Mouse (Mus musculus) kidney, embryonic 15.5 days (tissue): ENCODE measurements around the gene Gm3500. TPM values are rescaled to one million over a fixed set of nuclear protein-coding genes. Genes with fewer than 3 reads are reported as not detected.
"Not testable (repeated sequence)": the region's sequence is repeated elsewhere in the genome, so short reads cannot be mapped to it uniquely, and the experiment has no call there.

Experiments
- ATAC-seq: fragments of 200-750 bp; cut with Nextera tagmentation; replicated peaks from 2 replicates; pipeline ENCODE4 v1.8.0; 2017; ENCODE audit warnings: moderate TSS enrichment; ENCODE audit not compliant: low FRiP score
- H3K27ac ChIP-seq: fragments of 300-500 bp; sonication (generic); 2 replicates; pipeline ENCODE4 v1.5.1; 2015; ENCODE audit warnings: mild to moderate bottlenecking, inconsistent platforms
- H3K27me3 ChIP-seq: fragments of 300-500 bp; sonication (generic); 2 replicates; pipeline ENCODE4 v1.6.1; 2015; ENCODE audit warnings: inconsistent platforms
- H3K36me3 ChIP-seq: fragments of 300-500 bp; sonication (generic); 2 replicates; pipeline ENCODE4 v1.6.1; 2015; ENCODE audit warnings: inconsistent platforms
- H3K4me1 ChIP-seq: fragments of 300-500 bp; sonication (generic); 2 replicates; pipeline ENCODE4 v1.6.1; 2015; ENCODE audit warnings: inconsistent platforms
- H3K4me2 ChIP-seq: fragments of 300-500 bp; sonication (generic); 2 replicates; pipeline ENCODE4 v1.6.1; 2015; ENCODE audit warnings: moderate library complexity, mild to moderate bottlenecking, inconsistent platforms
- H3K4me3 ChIP-seq: fragments of 300-500 bp; sonication (generic); replicated peaks from 2 replicates; pipeline ENCODE4 v1.5.1; 2015; ENCODE audit warnings: mild to moderate bottlenecking, inconsistent platforms
- H3K9ac ChIP-seq: fragments of 300-500 bp; sonication (generic); 2 replicates; pipeline ENCODE4 v1.6.1; 2015; ENCODE audit warnings: mild to moderate bottlenecking, inconsistent platforms
- H3K9me3 ChIP-seq: fragments of 300-500 bp; sonication (generic); replicated peaks from 2 replicates; pipeline ENCODE4 v1.6.1; 2016; ENCODE audit warnings: inconsistent platforms
- WGBS: fragments of 180-500 bp; shearing (Covaris S2); methylation state at CpG from one replicate; pipeline ENCODE4 v1.1.7; 2015; ENCODE audit warnings: mixed read lengths; 5-methylcytosine and 5-hydroxymethylcytosine counted together
- polyA plus RNA-seq: library from polyadenylated mRNA; unstranded; fragments of >200 nt; fragmentation: Nextera tagmentation; extraction: Ambion mirVana; gene quantifications from 2 replicates; pipeline ENCODE4 v1.2.1, GENCODE M21; 2015

The Gm3500 gene
- not detected in 2 replicates for polyA plus RNA-seq

DNA sequence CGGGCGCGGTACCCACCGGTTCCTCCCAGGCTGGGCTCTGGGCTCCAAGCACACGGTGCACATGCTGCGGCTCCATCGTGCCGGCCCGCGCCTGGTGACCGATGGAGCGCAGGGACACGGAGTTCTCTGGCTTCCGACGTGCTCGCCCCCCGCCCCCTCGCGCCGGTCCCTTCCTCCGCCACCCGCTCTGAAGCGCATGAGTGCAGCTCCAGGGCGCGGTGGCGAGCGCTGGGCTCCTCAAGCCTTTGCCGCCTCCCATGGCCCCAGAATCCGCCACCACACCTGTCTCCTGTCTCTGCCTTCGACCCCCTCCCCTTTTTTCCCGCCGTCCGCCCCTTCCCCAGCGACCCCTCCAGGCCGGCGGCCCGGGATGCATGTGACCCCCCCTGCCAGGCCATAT lies at the start of gene Gm3500:
Gene Gm3500 (minus strand): TSS at position 101 of the 400 bp plus-strand sequence.
- not testable (repeated sequence) for H3K9me3 ChIP-seq, H3K4me1 ChIP-seq, H3K27ac ChIP-seq, H3K4me3 ChIP-seq, H3K36me3 ChIP-seq, H3K27me3 ChIP-seq, H3K9ac ChIP-seq, H3K4me2 ChIP-seq, ATAC-seq
- WGBS, result no CpG with 5 or more reads among the region's 37 CpGs

DNA sequence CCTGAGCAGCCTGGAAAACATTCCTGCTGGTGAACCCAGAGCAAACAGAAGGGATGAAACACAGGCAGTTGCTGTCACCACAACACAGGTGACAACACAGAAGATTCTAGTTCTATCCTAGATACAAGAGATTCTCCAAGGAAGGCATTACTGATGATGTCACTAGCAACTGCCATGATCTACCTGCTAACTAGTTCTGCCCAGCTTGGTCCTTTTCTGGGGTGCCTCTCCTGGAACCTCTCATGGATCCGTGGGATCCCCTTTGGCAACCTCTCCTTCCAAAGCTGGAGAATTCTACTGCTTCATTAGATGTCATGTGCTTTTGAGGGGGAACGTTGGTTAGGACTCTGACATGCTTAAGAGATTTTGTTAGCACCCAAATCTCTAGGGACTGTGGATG lies 54.0 kb downstream of the Gm3500 start, which contains the start of gene Gm3542:
Gene Gm3542 (minus strand): TSS at position 101 of the 400 bp plus-strand sequence.
- no CpG with 5 or more reads among the region's 2 CpGs for WGBS
- ATAC-seq, H3K4me2 ChIP-seq, H3K27me3 ChIP-seq, H3K4me1 ChIP-seq, H3K4me3 ChIP-seq, H3K36me3 ChIP-seq, H3K9me3 ChIP-seq, H3K27ac ChIP-seq, H3K9ac ChIP-seq: not testable (repeated sequence)

Other genes starting within 250 kb of the Gm3500 start
- not detected in 2 replicates for gene Gm3317, start 224.5 kb downstream of the Gm3500 start, polyA plus RNA-seq
- not detected in 2 replicates for gene Gm8271, start 203.3 kb downstream of the Gm3500 start, polyA plus RNA-seq
- not detected in 2 replicates for gene Gm3526, start 128.5 kb downstream of the Gm3500 start, polyA plus RNA-seq
- not detected in 2 replicates for gene Gm3542, start 54.1 kb downstream of the Gm3500 start, polyA plus RNA-seq
- 0.55 TPM in 1 of 2 replicates, not detected in the other for gene Gm3194, start 66.4 kb upstream of the Gm3500 start, polyA plus RNA-seq
- gene Gm8246, start 88.8 kb upstream of the Gm3500 start, polyA plus RNA-seq, result not detected in 2 replicates
- not detected in 2 replicates for gene Gm3187, start 95.2 kb upstream of the Gm3500 start, polyA plus RNA-seq
- 0.49 and 0.92 TPM in 2 replicates for gene Gm3488, start 112.6 kb upstream of the Gm3500 start, polyA plus RNA-seq
- not detected in 2 replicates for gene Gm3532, start 149.4 kb upstream of the Gm3500 start, polyA plus RNA-seq
- gene Gm8265, start 244.0 kb upstream of the Gm3500 start, polyA plus RNA-seq, result not detected in 2 replicates